Mouse (Mus musculus) liver, adult 2 months (tissue): ENCODE results near the gene Lrp5.

Source experiments
- CTCF ChIP-seq: fragments of 200-500 bp; IDR thresholded peaks from 2 replicates; pipeline ENCODE4 v1.5.1; 2011; ENCODE audit warnings: low read depth, low read length, control low read depth
- POLR2A ChIP-seq: fragments of 200-500 bp; IDR thresholded peaks from 2 replicates; pipeline ENCODE4 v1.6.1; 2011; ENCODE audit warnings: low read length, control low read depth; ENCODE audit not compliant: insufficient read depth; ENCODE audit errors: extremely low read depth

GRCm38 (mm10) chr19:3548311-3548710, 138.1 kb downstream of the Lrp5 start:
- no peak for TF ChIP-seq CTCF
- TF ChIP-seq POLR2A: no peak
